Mouse (Mus musculus): ENCODE results near the gene Ahcy.

DNA sequence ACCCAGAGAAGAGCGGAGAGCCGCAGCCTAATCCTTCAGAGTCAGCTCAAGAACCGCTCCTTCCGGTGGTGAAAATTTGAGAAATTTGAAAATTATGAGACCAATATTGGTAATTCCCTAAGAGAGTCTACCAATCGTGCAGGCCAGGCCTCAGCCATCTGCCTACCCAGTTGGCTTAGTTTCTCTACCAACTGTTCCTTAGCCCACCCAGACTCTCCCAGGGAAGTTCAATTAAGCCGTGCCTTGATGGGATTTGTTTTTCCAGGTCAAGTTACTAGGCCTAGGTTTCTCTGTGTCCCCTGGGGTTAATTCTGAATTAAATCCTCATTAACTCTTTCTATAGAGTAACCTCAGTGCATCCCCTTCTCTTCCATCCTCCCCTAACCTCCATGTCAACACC lies 61.3 kb downstream of the Ahcy start:
- no peak for TF ChIP-seq EP300 (IDR thresholded peaks at IDR 0.05; ENCODE audit: low read depth)
- no peak for TF ChIP-seq CTCF (IDR thresholded peaks at IDR 0.05; ENCODE audit: low read depth)
